Mouse (Mus musculus) lung, postnatal 0 days (tissue): ENCODE data around the gene Fam71f2.

ENCODE experiments used
- CTCF ChIP-seq: IDR thresholded peaks from 2 replicates; pipeline ENCODE4 v1.5.1; 2016; ENCODE audit warnings: antibody characterized with exemption, mild to moderate bottlenecking
- EP300 ChIP-seq: IDR thresholded peaks from 2 replicates; pipeline ENCODE4 v1.6.1; 2016; ENCODE audit warnings: antibody characterized with exemption, mild to moderate bottlenecking, control low read depth

DNA sequence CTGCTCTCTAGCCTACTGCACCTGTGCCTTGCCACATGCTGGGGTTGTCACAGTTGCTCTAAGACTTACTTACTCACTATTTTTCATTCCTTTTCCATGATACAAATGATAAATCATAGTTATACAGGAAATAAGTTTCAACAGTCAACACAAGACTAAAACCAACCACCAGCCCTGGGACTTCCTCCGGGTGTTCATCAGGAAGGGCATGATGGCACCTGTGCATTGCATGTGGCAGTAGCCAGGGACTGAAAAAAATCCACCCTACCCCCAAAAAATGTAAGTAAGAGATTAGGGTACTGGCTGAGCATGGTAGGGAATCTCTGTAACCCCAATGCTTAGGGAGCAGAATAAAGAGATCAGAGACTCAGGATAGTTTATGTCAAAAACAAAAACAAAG is 20.0 kb upstream of the Fam71f2 start:
- TF ChIP-seq CTCF (no peak), EP300 (no peak)
